9 mouse cellular contexts compared by ENCODE assay signal in the genomic region with DNA sequence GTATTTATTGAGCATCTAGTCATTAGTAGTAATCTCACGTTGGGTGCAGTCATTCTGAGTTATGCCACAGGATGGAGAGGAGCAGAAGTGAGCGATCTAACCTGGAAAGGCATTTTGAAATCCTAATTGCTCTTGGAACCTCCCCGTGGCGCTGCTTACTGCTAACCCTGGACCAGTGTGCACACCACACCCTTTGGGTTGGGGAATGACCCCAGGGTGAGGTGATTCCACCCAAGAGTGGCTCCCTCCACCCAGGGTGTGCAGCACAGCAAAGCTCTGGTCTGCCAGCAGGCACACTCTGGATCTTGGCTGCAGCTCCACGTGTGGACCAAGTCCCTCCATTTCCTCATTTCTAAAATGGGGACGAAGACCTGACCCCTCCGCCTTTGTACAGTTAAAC. TPM values are rescaled to one million over a fixed set of nuclear protein-coding genes. Genes with fewer than 3 reads are reported as not detected.
DNase-seq lines count a peak whose midpoint lies in the region; ATAC-seq lines count a peak whose summit lies in the region.
"Had no signal": no experiment of that assay in that cellular context is flagged by ENCODE, and none has a peak within 500 bp of the region (broad histone marks: within the 10 kb centered on the region; RNA-seq: fewer than 3 reads in every experiment).

No protein-coding gene starts in this region.

- H3K9ac ChIP-seq in kidney, embryonic 16.5 days (replicated peaks; ENCODE audit: low read length) = peak overlapping the region; percentile 23; the same call in 1 of the 2 replicates
- H3K9ac ChIP-seq in intestine, embryonic 16.5 days (ENCODE audit: low read depth, low read length) = 0 out of 2 replicates have a peak overlapping the region, but pooled peaks have one; percentile 15
- H3K9ac ChIP-seq: neural tube, embryonic 13.5 days had no signal

- H3K27me3 ChIP-seq in kidney, embryonic 16.5 days (ENCODE audit: insufficient read depth, low read length) = no peaks in the 10 kb centered on the region
- no peaks in the 10 kb centered on the region for H3K27me3 ChIP-seq in intestine, embryonic 16.5 days (replicated peaks; ENCODE audit: control insufficient read depth, insufficient read depth, low read length)
- H3K27me3 ChIP-seq: neural tube, embryonic 13.5 days had no signal

- WGBS in kidney, embryonic 16.5 days = 73% methylated on average over 7 of the region's 7 CpGs
- 67% methylated on average over 7 of the region's 7 CpGs for WGBS in intestine, embryonic 16.5 days

- peaks cover 90% of the 10 kb centered on the region for H3K4me1 ChIP-seq in kidney, embryonic 16.5 days (ENCODE audit: insufficient read depth, low read length)
- H3K4me1 ChIP-seq in intestine, embryonic 16.5 days (ENCODE audit: control insufficient read depth, insufficient read depth, low read length) = peaks cover 66% of the 10 kb centered on the region

- H3K36me3 ChIP-seq in kidney, embryonic 16.5 days (ENCODE audit: insufficient read depth, low read length) = peaks cover 3% of the 10 kb centered on the region
- H3K36me3 ChIP-seq in intestine, embryonic 16.5 days (ENCODE audit: control insufficient read depth, insufficient read depth, low read length) = no peaks in the 10 kb centered on the region
- H3K36me3 ChIP-seq: neural tube, embryonic 13.5 days had no signal

- intact Hi-C loops in gastrocnemius, postnatal 14 days (cut with DNase I; ENCODE audit: low total_unique reads) = no loop called here
- intact Hi-C loops in left cerebral cortex, postnatal 14 days (cut with DNase I) = no loop called here

- DNase-seq in kidney, adult 8-10 months = no peak
- peak; percentile 53 for DNase-seq in gastrocnemius, postnatal 14 days
- no peak for DNase-seq in ovary, postnatal 36 days (ENCODE audit: low spot score)
- no peak for DNase-seq in left cerebral cortex, postnatal 14 days (ENCODE audit: low spot score in 2 of 2)
- no peak for DNase-seq in left cerebral cortex, adult 18-20 months (ENCODE audit: low spot score in 2 of 2)

- H3K4me2 ChIP-seq in kidney, embryonic 16.5 days (replicated peaks; ENCODE audit: low read depth, low read length) = peak overlapping the region; percentile 42
- no peak overlapping the region for H3K4me2 ChIP-seq in intestine, embryonic 16.5 days (ENCODE audit: low read depth, low read length)

- ATAC-seq in kidney, embryonic 16.5 days (ENCODE audit: low FRiP score, low TSS enrichment) = no peak
- no peak for ATAC-seq in intestine, embryonic 16.5 days
- peak; percentile 9 for ATAC-seq in monocyte, adult 5-6 weeks (replicated peaks; ENCODE audit: insufficient number of reproducible peaks, low FRiP score, low TSS enrichment, poor library complexity, severe bottlenecking)

- peak overlapping the region; percentile 94; the same call in 1 of the 2 replicates for H3K27ac ChIP-seq in kidney, embryonic 16.5 days (ENCODE audit: low read length)
- H3K27ac ChIP-seq in intestine, embryonic 16.5 days (ENCODE audit: low read length) = peak overlapping the region; percentile 95

- H3K4me3 ChIP-seq in kidney, embryonic 16.5 days (ENCODE audit: low read length) = no peak overlapping the region
- H3K4me3 ChIP-seq in intestine, embryonic 16.5 days (ENCODE audit: low read length) = no peak overlapping the region
- H3K4me3 ChIP-seq: neural tube, embryonic 13.5 days had no signal

- H3K9me3 ChIP-seq in kidney, embryonic 16.5 days (ENCODE audit: low read length) = no peaks in the 10 kb centered on the region
- no peaks in the 10 kb centered on the region for H3K9me3 ChIP-seq in intestine, embryonic 16.5 days (ENCODE audit: control insufficient read depth, low read length)
- H3K9me3 ChIP-seq: neural tube, embryonic 13.5 days had no signal

RNA-seq across cellular contexts. Expression of a gene that starts 6.1 kb away (rescaled TPM):
- polyA plus RNA-seq in kidney, embryonic 16.5 days (2015; fragmentation: Nextera tagmentation; extraction: Ambion mirVana) = 49.7 and 66.4 TPM in 2 replicates
- 10 to 100 TPM; 23.7 to 26.6 TPM for total RNA-seq in gastrocnemius, postnatal 14 days (2021)
- polyA plus RNA-seq in intestine, embryonic 16.5 days (2015; fragmentation: Nextera tagmentation; extraction: Ambion mirVana) = 68.1 and 71.9 TPM in 2 replicates
- total RNA-seq in monocyte, adult 5-6 weeks (2017) = 144 to 183 TPM (median 159 TPM) in 3 replicates
- 10 to 100 TPM; 24.2 to 31.2 TPM for total RNA-seq in left cerebral cortex, postnatal 14 days (2021)
- total RNA-seq in left cerebral cortex, adult 18-20 months (2021) = 10 to 100 TPM; 32.0 to 33.4 TPM
